Comparison of ENCODE assay signal across 25 mouse cellular contexts in genomic region chr9:15928331-15928730, GRCm38 (mm10). TPM values are rescaled to one million over a fixed set of nuclear protein-coding genes. Genes with fewer than 3 reads are reported as not detected.
"Had no signal": no experiment of that assay in that cellular context is flagged by ENCODE, and none has a peak within 500 bp of the region (broad histone marks: within the 10 kb centered on the region; RNA-seq: fewer than 3 reads in every experiment).

No protein-coding gene starts in this region.

- H3K9ac ChIP-seq: neural tube, embryonic 13.5 days; neural tube, embryonic 15.5 days; stomach, embryonic 15.5 days had no signal

- H3K27me3 ChIP-seq: neural tube, embryonic 13.5 days; neural tube, embryonic 15.5 days; stomach, embryonic 15.5 days had no signal

- H3K4me1 ChIP-seq: neural tube, embryonic 13.5 days; neural tube, embryonic 15.5 days; stomach, embryonic 15.5 days had no signal

- H3K27ac ChIP-seq: neural tube, embryonic 13.5 days; neural tube, embryonic 15.5 days; stomach, embryonic 15.5 days; stomach, postnatal 0 days had no signal

- DNase-seq: retina, postnatal 1 day; right cerebral cortex, adult 18-20 months; right cerebral cortex, postnatal 14 days; right cerebral cortex, postnatal 25 days; right cerebral cortex, postnatal 4 days; spleen, adult 18-20 months; thymus, adult 18-20 months; thymus, adult 2 months; thymus, postnatal 14 days; thymus, postnatal 25 days; thymus, postnatal 36 days; thymus, postnatal 4 days had no signal

- H3K36me3 ChIP-seq: neural tube, embryonic 13.5 days; neural tube, embryonic 15.5 days; stomach, embryonic 15.5 days had no signal

- H3K9me3 ChIP-seq: neural tube, embryonic 13.5 days; neural tube, embryonic 15.5 days; stomach, embryonic 15.5 days had no signal

- H3K4me2 ChIP-seq: neural tube, embryonic 13.5 days; neural tube, embryonic 15.5 days; stomach, embryonic 15.5 days had no signal

- H3K4me3 ChIP-seq: neural tube, embryonic 13.5 days; neural tube, embryonic 15.5 days; stomach, embryonic 15.5 days had no signal

RNA-seq across cellular contexts. Expression of gene Mtnr1b, which starts 54.0 kb away (rescaled TPM):
- total RNA-seq: neutrophil, adult 5-6 weeks had no signal
- polyA plus RNA-seq: neural tube, embryonic 13.5 days; neural tube, embryonic 14.5 days; neural tube, embryonic 15.5 days; small intestine, adult 2 months; spleen, adult 2 months; stomach, embryonic 14.5 days; stomach, embryonic 15.5 days; stomach, embryonic 16.5 days; stomach, postnatal 0 days; testis, adult 2 months; thymus, adult 2 months; thymus, postnatal 0 days; urinary bladder, adult 2 months had no signal
